Mouse (Mus musculus) forelimb bud, embryonic 11.5 days (tissue): ENCODE results near the gene Nlrp10.

Source experiments
- DNase-seq: peaks from one replicate; pipeline ENCODE4 v3.0.0-alpha.2; 2012; ENCODE audit warnings: low read depth, low spot score

Gene Nlrp10

DNA sequence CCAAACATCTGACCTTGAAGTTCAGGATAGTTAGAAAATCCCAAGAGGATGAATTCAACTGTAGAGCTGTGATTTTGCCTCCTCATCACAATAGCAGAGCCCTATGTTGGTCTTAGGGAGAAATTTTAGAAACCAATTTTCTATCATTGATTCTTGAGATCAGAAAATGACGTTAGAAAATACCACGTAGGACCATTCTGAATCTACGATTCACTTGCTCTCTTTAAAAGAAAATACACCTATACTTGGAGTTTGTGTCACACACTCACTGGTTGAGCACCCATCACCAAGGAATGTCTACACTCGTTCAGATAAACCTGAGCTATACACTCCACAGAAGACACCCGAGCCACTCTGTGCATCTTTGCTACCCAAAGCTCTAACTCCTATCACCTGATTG is 35.7 kb downstream of the Nlrp10 start, which contains the start of gene Olfr519:
Gene Olfr519 (minus strand): TSS at position 101 of the 400 bp plus-strand sequence.
- DNase-seq = no peak

DNA sequence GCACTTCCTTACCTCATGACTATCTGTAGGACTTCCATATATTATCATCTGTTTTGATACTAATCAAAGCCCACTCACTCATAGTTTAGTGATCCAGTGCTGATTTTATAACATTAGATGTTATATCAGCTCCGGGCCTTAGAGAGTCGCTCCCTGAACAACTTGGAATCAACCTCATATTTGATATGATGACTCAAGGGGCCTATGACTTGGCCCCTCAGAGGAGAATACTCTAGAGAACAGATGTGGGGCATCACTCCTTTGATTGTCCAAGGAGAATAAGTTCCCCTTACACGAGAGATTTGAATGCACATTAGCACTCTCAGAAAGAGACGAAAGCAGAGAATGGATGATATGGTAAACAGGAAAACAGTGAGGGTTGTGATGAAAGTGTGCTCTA is 45.1 kb downstream of the Nlrp10 start, which contains the start of gene Olfr518:
Gene Olfr518 (minus strand): TSS at position 101 of the 400 bp plus-strand sequence.
- no peak for DNase-seq

DNA sequence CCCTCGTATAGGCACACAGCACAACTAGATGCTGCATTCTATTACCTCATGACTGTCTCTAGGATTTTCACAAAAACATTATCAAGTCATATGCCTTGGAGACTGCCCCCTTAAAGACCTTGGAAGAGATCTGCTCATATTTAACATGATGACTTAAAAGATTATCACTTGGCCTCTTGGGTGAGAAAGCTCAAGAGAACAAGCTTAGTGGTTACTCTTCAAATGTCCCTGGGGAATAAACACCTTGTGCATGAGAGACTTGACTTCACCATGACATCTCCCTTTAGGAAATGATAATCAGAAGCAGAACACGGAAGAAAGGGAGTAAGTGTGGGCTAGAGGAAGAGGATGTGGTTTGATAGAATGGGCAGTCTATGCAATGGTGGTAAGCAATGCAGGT is 57.7 kb downstream of the Nlrp10 start, which contains the start of gene Olfr517:
Gene Olfr517 (minus strand): TSS at position 101 of the 400 bp plus-strand sequence.
- no peak for DNase-seq
